Mouse (Mus musculus) intestine, embryonic 16.5 days (tissue): ENCODE results near the gene Otud5. TPM values are rescaled to one million over a fixed set of nuclear protein-coding genes. Genes with fewer than 3 reads are reported as not detected.
A peak's percentile ranks its signal among the peaks of the same experiment; 100 is the strongest.

ENCODE experiments used
- ATAC-seq: fragments of 200-750 bp; cut with Nextera tagmentation; 2 replicates; pipeline ENCODE4 v1.8.0; 2017; ENCODE audit warnings: moderate TSS enrichment, moderate library complexity
- H3K27ac ChIP-seq: fragments of 300-500 bp; sonication (generic); 2 replicates; pipeline ENCODE4 v1.5.1; 2014; ENCODE audit warnings: mild to moderate bottlenecking, low read length
- H3K27me3 ChIP-seq: fragments of 300-500 bp; sonication (generic); replicated peaks from 2 replicates; pipeline ENCODE4 v1.6.1; 2014; ENCODE audit warnings: low read length, control low read depth, mixed read lengths; ENCODE audit not compliant: control insufficient read depth, insufficient read depth
- H3K36me3 ChIP-seq: fragments of 300-500 bp; sonication (generic); 2 replicates; pipeline ENCODE4 v1.6.1; 2014; ENCODE audit warnings: low read length, control low read depth; ENCODE audit not compliant: control insufficient read depth, insufficient read depth
- H3K4me1 ChIP-seq: fragments of 300-500 bp; sonication (generic); 2 replicates; pipeline ENCODE4 v1.6.1; 2014; ENCODE audit warnings: low read length, control low read depth, mixed read lengths; ENCODE audit not compliant: control insufficient read depth, insufficient read depth
- H3K4me2 ChIP-seq: fragments of 300-500 bp; sonication (generic); 2 replicates; pipeline ENCODE4 v1.6.1; 2014; ENCODE audit warnings: low read depth, low read length, control low read depth
- H3K4me3 ChIP-seq: fragments of 300-500 bp; sonication (generic); 2 replicates; pipeline ENCODE4 v1.5.1; 2014; ENCODE audit warnings: mild to moderate bottlenecking, low read length
- H3K9ac ChIP-seq: fragments of 300-500 bp; sonication (generic); 2 replicates; pipeline ENCODE4 v1.6.1; 2014; ENCODE audit warnings: low read depth, low read length
- H3K9me3 ChIP-seq: fragments of 300-500 bp; sonication (generic); 2 replicates; pipeline ENCODE4 v1.6.1; 2016; ENCODE audit warnings: low read length, control low read depth; ENCODE audit not compliant: control insufficient read depth
- WGBS: fragments of 180-500 bp; shearing (Covaris S2); extraction: QIAGEN DNeasy Blood & Tissue Kit; methylation state at CpG from one replicate; pipeline ENCODE4 v1.1.7; 2014; 5-methylcytosine and 5-hydroxymethylcytosine counted together
- polyA plus RNA-seq: library from polyadenylated mRNA; unstranded; fragments of >200 nt; fragmentation: Nextera tagmentation; extraction: Ambion mirVana; gene quantifications from 2 replicates; pipeline ENCODE4 v1.2.1, GENCODE M21; 2015

The Otud5 gene
- polyA plus RNA-seq, 1 experiment from 2014 or later = 25.9 TPM

- Histone ChIP-seq H3K9ac (peak overlapping the region; percentile 81), H3K4me3 (peak overlapping the region; percentile 69), H3K4me2 (peak overlapping the region; percentile 62), H3K9me3 (no peaks in the 10 kb centered on the region), H3K36me3 (no peaks in the 10 kb centered on the region), H3K27ac (peak overlapping the region; percentile 88), H3K4me1 (no peaks in the 10 kb centered on the region), H3K27me3 (no peaks in the 10 kb centered on the region)
- WGBS = 18% methylated on average over 31 of the region's 42 CpGs
- no peak for ATAC-seq
Measured at GRCm38 (mm10) chrX:7842318-7842717, 1.2 kb downstream of the Otud5 start.

- H3K9me3 ChIP-seq = no peaks in the 10 kb centered on the region
- 73% methylated on average over 2 of the region's 2 CpGs for WGBS
- H3K27ac ChIP-seq = no peak overlapping the region
- H3K4me1 ChIP-seq = no peaks in the 10 kb centered on the region
- H3K9ac ChIP-seq = no peak overlapping the region
- H3K4me3 ChIP-seq = no peak overlapping the region
- ATAC-seq = no peak
- no peak overlapping the region for H3K4me2 ChIP-seq
- H3K36me3 ChIP-seq = 0 out of 2 replicates have a peak, but pooled peaks cover 2% of the 10 kb centered on the region
- H3K27me3 ChIP-seq = no peaks in the 10 kb centered on the region
Measured at GRCm38 (mm10) chrX:7847845-7848244, 6.7 kb downstream of the Otud5 start.

GRCm38 (mm10) chrX:7854578-7854977 lies 13.4 kb downstream of the Otud5 start:
- Histone ChIP-seq H3K27me3 (no peaks in the 10 kb centered on the region), H3K4me3 (no peak overlapping the region), H3K4me1 (no peaks in the 10 kb centered on the region), H3K27ac (no peak overlapping the region), H3K9me3 (no peaks in the 10 kb centered on the region), H3K36me3 (0 out of 2 replicates have a peak, but pooled peaks cover 4% of the 10 kb centered on the region), H3K9ac (no peak overlapping the region), H3K4me2 (no peak overlapping the region)
- no peak for ATAC-seq
- 38% methylated on average over 2 of the region's 2 CpGs for WGBS

- Histone ChIP-seq H3K9ac (no peak overlapping the region), H3K4me1 (no peaks in the 10 kb centered on the region), H3K4me3 (no peak overlapping the region), H3K27me3 (no peaks in the 10 kb centered on the region), H3K27ac (no peak overlapping the region), H3K4me2 (no peak overlapping the region), H3K9me3 (no peaks in the 10 kb centered on the region), H3K36me3 (no peaks in the 10 kb centered on the region)
- WGBS = 80% methylated on average over 3 of the region's 3 CpGs
- ATAC-seq = peak; percentile 64
Measured at GRCm38 (mm10) chrX:7859191-7859753, 18.1 kb downstream of the Otud5 start.

- Histone ChIP-seq H3K9me3 (no peaks in the 10 kb centered on the region), H3K27ac (no peak overlapping the region), H3K36me3 (no peaks in the 10 kb centered on the region), H3K9ac (no peak overlapping the region), H3K4me3 (no peak overlapping the region), H3K4me2 (no peak overlapping the region), H3K27me3 (no peaks in the 10 kb centered on the region), H3K4me1 (no peaks in the 10 kb centered on the region)
- 70% methylated on average over 1 of the region's 1 CpGs for WGBS
- ATAC-seq = no peak
Measured at GRCm38 (mm10) chrX:7863181-7863580, 22.0 kb downstream of the Otud5 start.

GRCm38 (mm10) chrX:7864551-7864950 lies 23.4 kb downstream of the Otud5 start:
- no peak overlapping the region for H3K27ac ChIP-seq
- ATAC-seq = no peak

GRCm38 (mm10) chrX:7865343-7865742 lies 24.2 kb downstream of the Otud5 start:
- Histone ChIP-seq H3K4me1 (no peaks in the 10 kb centered on the region), H3K4me3 (no peak overlapping the region), H3K9ac (no peak overlapping the region), H3K27me3 (no peaks in the 10 kb centered on the region), H3K4me2 (no peak overlapping the region), H3K27ac (no peak overlapping the region), H3K9me3 (no peaks in the 10 kb centered on the region), H3K36me3 (no peaks in the 10 kb centered on the region)
- 66% methylated on average over 2 of the region's 2 CpGs for WGBS
- no peak for ATAC-seq

More at GRCm38 (mm10) chrX:7864551-7864950, 23.4 kb downstream of the Otud5 start:
- Histone ChIP-seq H3K4me1 (no peaks in the 10 kb centered on the region), H3K27me3 (no peaks in the 10 kb centered on the region), H3K36me3 (no peaks in the 10 kb centered on the region), H3K9ac (no peak overlapping the region), H3K4me3 (no peak overlapping the region), H3K9me3 (no peaks in the 10 kb centered on the region), H3K4me2 (no peak overlapping the region)
- 63% methylated on average over 3 of the region's 3 CpGs for WGBS

- H3K36me3 ChIP-seq = no peaks in the 10 kb centered on the region
- no peaks in the 10 kb centered on the region for H3K4me1 ChIP-seq
- no peak overlapping the region for H3K9ac ChIP-seq
- H3K4me3 ChIP-seq = no peak overlapping the region
- H3K9me3 ChIP-seq = no peaks in the 10 kb centered on the region
- ATAC-seq = no peak
- 65% methylated on average over 2 of the region's 2 CpGs for WGBS
- H3K27me3 ChIP-seq = no peaks in the 10 kb centered on the region
- H3K27ac ChIP-seq = no peak overlapping the region
- H3K4me2 ChIP-seq = no peak overlapping the region
Measured at GRCm38 (mm10) chrX:7865786-7866185, 24.6 kb downstream of the Otud5 start.

GRCm38 (mm10) chrX:7867141-7867540 lies 26.0 kb downstream of the Otud5 start:
- no peak overlapping the region for H3K4me2 ChIP-seq
- no peak overlapping the region for H3K9ac ChIP-seq
- no peaks in the 10 kb centered on the region for H3K27me3 ChIP-seq
- ATAC-seq = no peak
- H3K9me3 ChIP-seq = no peaks in the 10 kb centered on the region
- H3K4me1 ChIP-seq = no peaks in the 10 kb centered on the region
- no peak overlapping the region for H3K4me3 ChIP-seq
- no peaks in the 10 kb centered on the region for H3K36me3 ChIP-seq
- H3K27ac ChIP-seq = no peak overlapping the region
- WGBS = 100% methylated on average over 1 of the region's 1 CpGs

GRCm38 (mm10) chrX:7868506-7868905 lies 27.3 kb downstream of the Otud5 start:
- no peak for ATAC-seq
- no peaks in the 10 kb centered on the region for H3K36me3 ChIP-seq
- no peak overlapping the region for H3K4me2 ChIP-seq
- H3K27ac ChIP-seq = no peak overlapping the region
- H3K4me1 ChIP-seq = no peaks in the 10 kb centered on the region
- H3K27me3 ChIP-seq = no peaks in the 10 kb centered on the region
- H3K4me3 ChIP-seq = no peak overlapping the region
- H3K9ac ChIP-seq = no peak overlapping the region
- no peaks in the 10 kb centered on the region for H3K9me3 ChIP-seq
- WGBS = 55% methylated on average over 2 of the region's 2 CpGs
